Mouse (Mus musculus): ENCODE data around the gene Srcin1. TPM values are rescaled to one million over a fixed set of nuclear protein-coding genes. Genes with fewer than 3 reads are reported as not detected.

Srcin1 gene
- polyA plus RNA-seq, 1 experiment = 47.1 TPM

- H3K36me3 ChIP-seq (ENCODE audit: control insufficient read depth, insufficient read depth, low read length) = no peaks in the 10 kb centered on the region
- TF ChIP-seq CTCF (IDR thresholded peaks at IDR 0.05; ENCODE audit: control insufficient read depth, insufficient read depth, insufficient replicate concordance, low read depth, low read length) = no peak
- TF ChIP-seq POLR2A (IDR thresholded peaks at IDR 0.05; ENCODE audit: control insufficient read depth, low read depth, low read length) = no peak
- no peaks in the 10 kb centered on the region for H3K27me3 ChIP-seq (ENCODE audit: control insufficient read depth, insufficient read depth, low read length)
- no peak overlapping the region for H3K27ac ChIP-seq (ENCODE audit: control insufficient read depth, insufficient read depth, low read depth, low read length)
- H3K4me1 ChIP-seq (ENCODE audit: control insufficient read depth, insufficient read depth, low read length) = peaks cover 2% of the 10 kb centered on the region; the same call in 1 of the 2 replicates
- H3K4me3 ChIP-seq (ENCODE audit: control insufficient read depth, low read depth, low read length) = no peak overlapping the region
Observed at GRCm38 (mm10) chr11:97566551-97566950, 9.4 kb downstream of the Srcin1 start.

GRCm38 (mm10) chr11:97563730-97564129 lies 12.3 kb downstream of the Srcin1 start:
- TF ChIP-seq CTCF (IDR thresholded peaks at IDR 0.05; ENCODE audit: control insufficient read depth, insufficient read depth, insufficient replicate concordance, low read depth, low read length) (no peak), POLR2A (IDR thresholded peaks at IDR 0.05; ENCODE audit: control insufficient read depth, low read depth, low read length) (no peak)
- Histone ChIP-seq H3K27me3 (ENCODE audit: control insufficient read depth, insufficient read depth, low read length) (no peaks in the 10 kb centered on the region), H3K4me1 (ENCODE audit: control insufficient read depth, insufficient read depth, low read length) (peaks cover under 1% of the 10 kb centered on the region; the same call in 1 of the 2 replicates), H3K4me3 (ENCODE audit: control insufficient read depth, low read depth, low read length) (no peak overlapping the region), H3K36me3 (ENCODE audit: control insufficient read depth, insufficient read depth, low read length) (no peaks in the 10 kb centered on the region), H3K27ac (ENCODE audit: control insufficient read depth, insufficient read depth, low read depth, low read length) (no peak overlapping the region)

- no peak overlapping the region for H3K27ac ChIP-seq (ENCODE audit: control insufficient read depth, insufficient read depth, low read depth, low read length)
- TF ChIP-seq CTCF (IDR thresholded peaks at IDR 0.05; ENCODE audit: control insufficient read depth, insufficient read depth, insufficient replicate concordance, low read depth, low read length) = no peak
- no peak for TF ChIP-seq POLR2A (IDR thresholded peaks at IDR 0.05; ENCODE audit: control insufficient read depth, low read depth, low read length)
- H3K27me3 ChIP-seq (ENCODE audit: control insufficient read depth, insufficient read depth, low read length) = no peaks in the 10 kb centered on the region
- no peak overlapping the region for H3K4me3 ChIP-seq (ENCODE audit: control insufficient read depth, low read depth, low read length)
- H3K36me3 ChIP-seq (ENCODE audit: control insufficient read depth, insufficient read depth, low read length) = no peaks in the 10 kb centered on the region
- H3K4me1 ChIP-seq (ENCODE audit: control insufficient read depth, insufficient read depth, low read length) = no peaks in the 10 kb centered on the region
Observed at GRCm38 (mm10) chr11:97562536-97562935, 13.4 kb downstream of the Srcin1 start.

GRCm38 (mm10) chr11:97560210-97560963 lies 15.6 kb downstream of the Srcin1 start:
- no peak overlapping the region for H3K4me3 ChIP-seq (ENCODE audit: control insufficient read depth, low read depth, low read length)
- no peaks in the 10 kb centered on the region for H3K27me3 ChIP-seq (ENCODE audit: control insufficient read depth, insufficient read depth, low read length)
- H3K4me1 ChIP-seq (ENCODE audit: control insufficient read depth, insufficient read depth, low read length) = peaks cover 3% of the 10 kb centered on the region
- no peak overlapping the region for H3K27ac ChIP-seq (ENCODE audit: control insufficient read depth, insufficient read depth, low read depth, low read length)
- TF ChIP-seq CTCF (IDR thresholded peaks at IDR 0.05; ENCODE audit: control insufficient read depth, insufficient read depth, insufficient replicate concordance, low read depth, low read length) (no peak), POLR2A (IDR thresholded peaks at IDR 0.05; ENCODE audit: control insufficient read depth, low read depth, low read length) (no peak)
- H3K36me3 ChIP-seq (ENCODE audit: control insufficient read depth, insufficient read depth, low read length) = no peaks in the 10 kb centered on the region

GRCm38 (mm10) chr11:97559549-97559948 lies 16.4 kb downstream of the Srcin1 start:
- no peaks in the 10 kb centered on the region for H3K36me3 ChIP-seq (ENCODE audit: control insufficient read depth, insufficient read depth, low read length)
- TF ChIP-seq POLR2A (IDR thresholded peaks at IDR 0.05; ENCODE audit: control insufficient read depth, low read depth, low read length) (no peak), CTCF (IDR thresholded peaks at IDR 0.05; ENCODE audit: control insufficient read depth, insufficient read depth, insufficient replicate concordance, low read depth, low read length) (no peak)
- no peaks in the 10 kb centered on the region for H3K27me3 ChIP-seq (ENCODE audit: control insufficient read depth, insufficient read depth, low read length)
- no peak overlapping the region for H3K4me3 ChIP-seq (ENCODE audit: control insufficient read depth, low read depth, low read length)
- peaks cover 3% of the 10 kb centered on the region for H3K4me1 ChIP-seq (ENCODE audit: control insufficient read depth, insufficient read depth, low read length)
- no peak overlapping the region for H3K27ac ChIP-seq (ENCODE audit: control insufficient read depth, insufficient read depth, low read depth, low read length)

GRCm38 (mm10) chr11:97557885-97558284 lies 18.1 kb downstream of the Srcin1 start:
- no peaks in the 10 kb centered on the region for H3K36me3 ChIP-seq (ENCODE audit: control insufficient read depth, insufficient read depth, low read length)
- H3K27ac ChIP-seq (ENCODE audit: control insufficient read depth, insufficient read depth, low read depth, low read length) = no peak overlapping the region
- no peaks in the 10 kb centered on the region for H3K27me3 ChIP-seq (ENCODE audit: control insufficient read depth, insufficient read depth, low read length)
- no peak overlapping the region for H3K4me3 ChIP-seq (ENCODE audit: control insufficient read depth, low read depth, low read length)
- peaks cover 3% of the 10 kb centered on the region for H3K4me1 ChIP-seq (ENCODE audit: control insufficient read depth, insufficient read depth, low read length)
- TF ChIP-seq POLR2A (IDR thresholded peaks at IDR 0.05; ENCODE audit: control insufficient read depth, low read depth, low read length) (no peak), CTCF (IDR thresholded peaks at IDR 0.05; ENCODE audit: control insufficient read depth, insufficient read depth, insufficient replicate concordance, low read depth, low read length) (no peak)

GRCm38 (mm10) chr11:97556569-97557408 lies 19.2 kb downstream of the Srcin1 start:
- Histone ChIP-seq H3K27me3 (ENCODE audit: control insufficient read depth, insufficient read depth, low read length) (no peaks in the 10 kb centered on the region), H3K27ac (ENCODE audit: control insufficient read depth, insufficient read depth, low read depth, low read length) (no peak overlapping the region), H3K4me3 (ENCODE audit: control insufficient read depth, low read depth, low read length) (no peak overlapping the region), H3K36me3 (ENCODE audit: control insufficient read depth, insufficient read depth, low read length) (no peaks in the 10 kb centered on the region), H3K4me1 (ENCODE audit: control insufficient read depth, insufficient read depth, low read length) (peaks cover 3% of the 10 kb centered on the region)
- TF ChIP-seq POLR2A (IDR thresholded peaks at IDR 0.05; ENCODE audit: control insufficient read depth, low read depth, low read length) (no peak), CTCF (IDR thresholded peaks at IDR 0.05; ENCODE audit: control insufficient read depth, insufficient read depth, insufficient replicate concordance, low read depth, low read length) (peak; percentile 57; the same call in 1 of the 2 replicates)

Data from testis, adult 2 months (tissue).